Mouse (Mus musculus): ENCODE measurements around the gene Nkiras1. TPM values are rescaled to one million over a fixed set of nuclear protein-coding genes. Genes with fewer than 3 reads are reported as not detected.
"Not testable (repeated sequence)": the region's sequence is repeated elsewhere in the genome, so short reads cannot be mapped to it uniquely, and the experiment has no call there.

Gene Nkiras1
- total RNA-seq (2015): 8.0 and 16.8 TPM in 2 replicates
- 8.6 and 9.5 TPM in 2 replicates for total RNA-seq (2017)

DNA sequence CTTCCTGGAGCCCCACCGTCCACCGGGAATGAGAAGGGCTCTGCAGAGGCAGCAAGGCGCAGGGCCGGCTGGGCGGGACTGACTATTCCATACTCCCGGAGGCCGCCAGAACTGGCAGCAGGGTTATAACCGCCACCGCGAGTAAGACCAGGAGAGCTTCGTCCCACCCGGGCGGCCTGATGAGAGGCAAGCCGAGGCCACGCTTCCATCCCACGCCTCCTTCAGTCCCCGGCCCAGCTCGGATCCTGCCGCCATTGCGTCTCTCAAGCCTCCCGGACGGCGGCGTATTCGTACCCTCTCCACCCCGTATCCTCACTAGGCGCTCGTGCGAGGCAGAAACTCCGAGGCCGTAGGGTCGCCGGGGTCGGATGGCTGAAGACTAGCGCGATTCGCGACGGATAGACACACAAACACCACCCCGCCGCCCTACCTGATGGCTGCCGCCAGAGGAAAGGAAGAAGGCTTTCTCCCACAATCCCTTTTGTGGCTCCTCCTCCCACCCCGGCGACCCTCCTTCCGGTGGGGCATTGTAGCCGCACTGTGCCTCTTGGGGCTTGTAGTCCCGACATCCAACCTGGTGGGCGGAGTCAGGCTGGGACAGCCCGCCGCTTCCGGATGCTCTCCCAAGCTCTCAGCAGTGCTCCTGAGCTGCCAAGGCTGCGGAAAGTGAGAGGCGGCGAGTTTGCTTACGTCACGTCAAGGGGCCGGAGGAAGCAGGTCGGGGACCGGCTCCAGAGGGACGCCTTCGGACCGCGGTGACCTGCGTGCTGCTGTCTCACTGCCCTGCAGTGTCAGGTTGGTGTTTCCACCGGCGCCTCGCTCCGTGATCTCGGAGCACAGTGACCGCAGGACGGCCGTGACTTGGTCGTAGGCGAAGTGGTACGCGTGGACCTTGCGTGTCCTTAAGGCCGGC lies at the start of gene Nkiras1, which contains the start of gene Rpl15:
TSS of gene Nkiras1 (plus strand) at position 608 of the 913 bp plus-strand sequence.
TSS of gene Rpl15 (minus strand) at position 863 of the 913 bp plus-strand sequence.
- peak; percentile 92 for ATAC-seq (replicated peaks; ENCODE audit: poor library complexity)

GRCm38 (mm10) chr14:18221977-18222376 lies 49.0 kb upstream of the Nkiras1 start:
- no peak for ATAC-seq (replicated peaks; ENCODE audit: poor library complexity)

DNA sequence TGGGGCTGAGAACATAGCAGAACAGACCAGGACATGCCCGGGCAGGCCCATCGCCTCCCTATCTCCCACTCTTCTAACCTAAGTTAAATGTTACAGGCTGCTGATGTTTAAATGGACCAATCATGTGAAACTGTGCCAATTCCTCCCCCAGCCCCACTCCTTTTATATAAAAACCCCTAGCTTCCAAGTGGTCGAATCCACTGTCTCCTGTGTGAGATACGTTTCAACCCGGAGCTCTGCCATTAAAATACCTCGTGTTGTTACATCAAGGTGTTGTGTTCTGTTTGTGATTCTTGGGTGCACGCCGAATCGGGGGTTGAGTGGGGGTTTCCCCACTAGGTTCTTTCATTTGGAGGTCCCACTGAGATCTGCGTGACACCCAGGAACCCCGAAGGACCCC lies 45.5 kb upstream of the Nkiras1 start:
- ATAC-seq (replicated peaks; ENCODE audit: poor library complexity): not testable (repeated sequence)

- ATAC-seq (replicated peaks; ENCODE audit: poor library complexity): not testable (repeated sequence)
Observed at GRCm38 (mm10) chr14:18226181-18226580, 44.8 kb upstream of the Nkiras1 start.

- ATAC-seq (replicated peaks; ENCODE audit: poor library complexity): not testable (repeated sequence)
Observed at GRCm38 (mm10) chr14:18229751-18230150, 41.2 kb upstream of the Nkiras1 start.

- ATAC-seq (replicated peaks; ENCODE audit: poor library complexity): not testable (repeated sequence)
Observed at GRCm38 (mm10) chr14:18231866-18232265, 39.1 kb upstream of the Nkiras1 start.

GRCm38 (mm10) chr14:18233076-18233475 lies 37.9 kb upstream of the Nkiras1 start:
- ATAC-seq (replicated peaks; ENCODE audit: poor library complexity): no peak

DNA sequence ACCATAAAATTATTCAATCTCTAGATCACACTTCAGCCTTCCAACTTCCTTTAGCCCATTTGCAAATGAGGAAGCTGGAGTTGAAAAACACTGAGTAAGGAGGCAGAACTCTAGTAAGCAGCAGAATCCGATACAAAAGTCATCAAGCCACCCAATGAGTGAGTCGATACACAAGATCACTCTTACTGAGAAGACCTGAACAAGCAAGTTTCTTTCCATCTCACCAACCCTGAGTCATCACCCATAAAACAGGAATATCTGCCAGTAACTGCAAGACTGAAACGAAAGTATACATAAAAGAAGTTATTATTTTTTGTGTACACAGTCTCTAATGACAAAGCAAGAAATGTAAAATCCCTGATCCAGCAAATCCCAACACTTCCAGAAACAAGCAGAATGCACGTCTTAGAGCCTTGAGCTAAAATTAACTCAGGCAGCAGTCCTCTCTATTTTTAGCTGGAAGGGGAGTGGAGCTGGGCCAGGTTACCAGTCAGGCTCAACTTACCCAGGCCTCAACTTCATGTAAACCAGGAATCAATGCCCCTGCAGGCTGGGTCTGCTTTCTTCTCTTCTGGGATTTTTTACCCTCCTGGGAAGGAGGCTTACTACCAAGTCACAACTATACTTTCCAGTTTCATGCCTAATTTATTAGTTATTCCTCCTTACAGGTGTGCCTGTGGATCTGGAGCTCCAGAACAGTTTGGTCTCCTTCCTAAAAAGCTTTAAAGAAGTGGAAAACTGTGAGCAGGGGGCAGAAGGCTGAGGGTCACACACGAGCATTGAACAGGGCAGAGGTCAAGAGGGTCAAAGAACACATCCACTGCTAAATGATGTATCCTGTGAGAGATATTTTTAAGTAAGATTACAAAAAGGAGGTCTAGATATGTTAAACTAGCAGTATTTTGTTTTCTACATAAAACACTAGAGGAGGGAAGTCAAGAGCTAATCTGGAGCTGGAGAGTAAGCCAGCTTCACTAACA lies 36.7 kb upstream of the Nkiras1 start:
- ATAC-seq (replicated peaks; ENCODE audit: poor library complexity): peak; percentile 9; the same call in 1 of the 2 replicates

DNA sequence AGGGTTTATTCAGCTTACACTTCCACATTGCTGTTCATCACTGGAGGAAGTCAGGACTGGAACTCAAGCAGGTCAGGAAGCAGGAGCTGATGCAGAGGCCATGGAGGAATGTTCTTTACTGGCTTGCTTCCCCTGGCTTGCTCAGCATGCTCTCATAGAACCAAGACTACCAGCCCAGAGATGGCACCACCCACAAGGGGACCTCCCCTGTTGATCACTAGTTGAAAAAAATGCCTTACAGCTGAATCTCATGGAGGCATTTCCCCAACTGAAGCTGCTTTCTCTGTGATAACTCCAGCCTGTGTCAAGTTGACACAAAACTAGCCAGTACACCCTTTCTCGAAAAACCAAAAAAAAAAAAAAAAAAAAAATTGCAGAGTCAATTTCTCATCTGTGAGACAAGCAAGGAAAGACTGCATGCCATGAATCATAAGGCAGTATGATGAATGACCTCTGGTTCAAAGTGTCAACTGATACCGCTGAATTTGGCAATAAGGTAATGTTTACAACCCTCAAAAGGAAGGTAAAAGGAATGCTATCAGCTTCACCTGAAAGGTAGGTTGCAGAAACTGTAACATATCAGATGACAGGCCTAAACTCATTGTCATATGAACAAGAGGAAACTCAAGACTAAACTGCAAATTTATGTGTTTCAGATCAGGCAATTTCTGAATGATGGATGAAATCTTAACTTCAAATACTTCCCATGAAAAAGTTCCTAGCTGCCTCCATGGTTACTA lies 34.3 kb upstream of the Nkiras1 start:
- ATAC-seq (replicated peaks; ENCODE audit: poor library complexity): not testable (repeated sequence)

DNA sequence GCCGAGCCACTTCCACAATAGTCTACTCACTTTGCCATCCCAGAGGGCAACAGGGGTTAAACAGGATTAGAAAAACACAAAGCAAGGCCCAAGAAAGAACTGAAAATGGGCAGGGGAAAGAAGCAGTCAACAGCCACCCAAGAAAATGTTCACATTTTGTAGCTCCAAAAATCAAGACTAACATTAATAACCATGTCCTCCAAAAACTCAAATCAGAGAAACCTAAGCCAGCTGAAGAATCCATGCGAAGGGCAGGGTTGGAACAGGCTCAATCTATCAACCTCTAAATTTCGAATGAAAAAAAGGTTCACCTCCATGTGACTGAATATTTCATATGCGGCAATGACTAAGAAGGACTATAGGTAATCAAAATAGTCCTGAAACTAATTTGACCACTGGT lies 33.6 kb upstream of the Nkiras1 start:
- ATAC-seq (replicated peaks; ENCODE audit: poor library complexity): no peak

DNA sequence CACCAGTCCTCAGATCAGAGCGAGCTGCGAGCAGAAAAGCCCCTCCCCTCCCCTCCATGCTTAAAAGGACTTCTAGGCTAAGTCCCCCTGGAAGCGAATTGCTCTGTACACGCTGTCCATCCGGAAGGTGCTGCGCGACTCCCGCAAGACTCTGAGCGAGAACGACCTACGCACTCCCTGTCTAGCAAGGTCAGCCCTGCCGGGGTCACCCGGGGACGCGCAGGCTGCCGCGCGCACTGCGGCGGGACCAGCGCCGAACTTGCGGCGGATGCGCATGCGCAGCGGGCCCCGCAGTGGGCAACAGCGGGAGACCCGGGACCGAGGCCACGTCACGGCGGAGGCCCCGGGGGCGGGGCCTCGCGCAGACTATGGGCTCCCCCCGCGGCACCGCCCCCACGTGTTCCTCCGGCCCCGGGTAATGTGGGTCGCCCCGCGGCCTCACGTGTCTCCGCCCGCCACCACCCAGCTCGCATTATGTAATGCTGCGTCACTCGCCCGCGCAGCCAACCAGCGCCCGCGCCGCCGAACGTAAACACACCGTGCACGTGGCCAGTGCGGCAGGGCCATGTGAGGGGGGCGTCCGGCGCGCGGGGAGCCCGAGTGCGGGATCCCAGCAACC lies 32.7 kb upstream of the Nkiras1 start:
- ATAC-seq (replicated peaks; ENCODE audit: poor library complexity): peak; percentile 68

GRCm38 (mm10) chr14:18238750-18239731 lies 31.9 kb upstream of the Nkiras1 start, which contains the start of gene Nr1d2:
TSS of gene Nr1d2 (minus strand) at chr14:18239127.
- peak; percentile 69 for ATAC-seq (replicated peaks; ENCODE audit: poor library complexity)

DNA sequence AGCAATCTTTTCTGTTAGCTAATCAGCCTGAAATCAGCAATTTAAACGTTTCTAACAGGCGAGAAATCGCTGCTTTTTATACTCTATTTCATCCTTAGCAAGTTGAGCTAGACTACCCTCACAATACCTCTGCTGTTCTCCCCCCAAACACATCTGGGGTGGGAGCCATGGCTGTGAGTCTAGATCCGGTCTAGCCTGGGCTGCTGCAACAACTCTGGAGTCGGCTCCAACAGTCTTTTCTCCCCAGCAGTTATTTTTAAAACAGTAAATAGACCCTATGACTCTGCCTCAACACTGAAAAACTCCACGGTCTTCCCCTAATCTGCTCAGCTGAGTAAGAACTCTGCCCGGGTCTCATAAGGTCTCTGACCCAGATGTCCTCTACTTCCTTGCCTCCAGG lies 30.8 kb upstream of the Nkiras1 start:
- no peak for ATAC-seq (replicated peaks; ENCODE audit: poor library complexity)

DNA sequence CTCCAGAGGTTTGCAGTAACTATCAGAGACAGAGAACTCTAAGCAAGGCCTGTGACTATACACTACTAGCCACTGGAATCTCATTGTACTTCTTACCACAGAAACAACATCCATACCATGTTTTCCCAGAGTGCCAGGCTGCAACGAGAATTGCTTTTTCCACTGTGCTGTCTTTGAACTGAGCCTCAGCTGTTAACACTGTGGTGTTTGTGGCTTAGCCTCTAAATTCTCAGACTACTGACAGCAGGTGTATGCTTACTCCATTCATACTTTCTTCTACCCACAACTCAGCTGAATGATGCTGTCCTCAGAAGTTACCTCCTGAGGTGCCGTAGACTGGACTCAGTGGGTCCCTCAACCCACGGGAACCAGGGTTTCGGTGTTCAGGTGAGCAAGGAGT lies 29.1 kb upstream of the Nkiras1 start:
- no peak for ATAC-seq (replicated peaks; ENCODE audit: poor library complexity)

DNA sequence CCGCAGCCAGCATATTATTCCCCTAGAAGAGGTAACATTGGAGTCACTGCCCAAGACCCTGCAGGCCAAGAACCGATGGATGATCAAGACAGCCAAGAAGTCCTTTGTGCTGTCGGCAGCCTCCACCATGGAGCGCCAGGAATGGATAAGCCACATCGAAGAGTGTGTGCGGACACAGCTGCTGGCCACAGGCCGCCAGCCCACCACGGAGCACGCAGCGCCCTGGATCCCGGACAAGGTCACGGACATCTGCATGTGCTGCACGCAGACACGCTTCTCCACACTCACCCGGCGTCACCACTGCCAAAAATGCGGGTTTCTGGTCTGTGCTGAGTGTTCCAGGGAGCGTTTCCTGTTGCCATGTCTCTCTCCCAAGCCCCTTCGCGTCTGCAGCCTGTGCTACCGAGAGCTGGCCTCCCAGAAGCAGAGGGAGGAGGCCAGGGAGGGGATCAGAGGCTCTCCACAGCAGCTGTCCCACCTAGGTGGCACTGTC lies 28.3 kb upstream of the Nkiras1 start:
- no peak for ATAC-seq (replicated peaks; ENCODE audit: poor library complexity)

DNA sequence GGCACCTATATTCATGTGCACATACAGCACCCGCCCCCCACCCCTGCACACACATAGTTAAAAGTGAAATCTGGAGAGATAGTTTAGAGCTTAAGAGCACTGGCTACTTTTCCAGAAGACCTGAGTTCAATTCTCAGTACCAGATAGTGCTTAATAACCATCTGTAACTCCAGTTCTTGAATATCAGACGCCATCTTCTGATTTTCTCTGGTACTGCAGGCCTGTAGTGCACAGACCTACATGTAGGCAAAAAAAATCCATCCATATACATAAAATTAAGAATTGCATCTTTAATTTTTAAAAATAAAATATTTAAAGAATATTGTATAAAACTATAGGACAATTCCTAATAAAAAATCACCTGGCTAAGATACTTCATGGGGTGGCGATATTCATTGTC lies 9.7 kb upstream of the Nkiras1 start:
- no peak for ATAC-seq (replicated peaks; ENCODE audit: poor library complexity)

GRCm38 (mm10) chr14:18263427-18263826 lies 7.5 kb upstream of the Nkiras1 start:
- ATAC-seq (replicated peaks; ENCODE audit: poor library complexity): peak; percentile 49

DNA sequence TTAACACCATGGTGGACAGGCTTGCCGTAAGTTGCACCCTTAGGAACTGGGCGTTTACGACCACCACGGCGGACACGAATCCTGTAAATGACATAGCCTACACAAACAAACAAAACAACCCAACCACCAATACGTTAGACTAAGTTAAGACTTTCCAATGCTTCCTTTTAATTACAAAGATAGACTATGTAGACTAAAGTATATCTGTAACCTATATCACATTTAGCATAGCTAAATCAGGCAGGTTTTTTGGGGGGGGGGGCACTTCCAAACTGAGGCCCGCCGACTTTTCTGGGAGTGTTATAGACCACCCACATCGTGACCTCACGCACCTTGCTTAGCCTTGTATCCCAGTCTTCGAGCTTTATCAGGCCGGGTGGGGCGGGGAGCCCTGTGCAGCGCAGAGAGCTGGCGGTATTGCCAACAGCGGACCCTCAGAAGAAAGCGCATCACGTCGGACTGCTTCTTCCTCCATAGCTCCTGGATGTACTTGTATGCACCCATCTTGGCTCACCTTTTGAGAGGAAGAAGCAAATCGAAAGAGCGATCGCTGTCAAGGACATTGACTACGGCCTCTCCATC lies 898 bp upstream of the Nkiras1 start:
- ATAC-seq (replicated peaks; ENCODE audit: poor library complexity): not testable (repeated sequence)
